Mouse (Mus musculus) E14TG2a.4 (cell line): ENCODE measurements at regions not wholly inside any gene's neighbourhood (a gene's known extent, or its start where the extent isn't known, plus 50 kb on each side); places are given as distances from the start of the nearest gene placed in this dataset.

Source experiments
- CTCF ChIP-seq: conservative IDR thresholded peaks from 2 replicates; pipeline ENCODE4 v1.5.1; 2014; ENCODE audit warnings: low read length
- NANOG ChIP-seq: IDR thresholded peaks from 2 replicates; pipeline ENCODE4 v1.6.1; 2014; ENCODE audit warnings: borderline replicate concordance, low read length, mixed read lengths

- TF ChIP-seq CTCF (no peak), NANOG (no peak)
Measured at GRCm38 (mm10) chr7:145048481-145048877, 108.8 kb upstream of the Ccnd1 start.
